Mouse (Mus musculus) gastrocnemius, postnatal 25 days (tissue): Measurements from ENCODE around the gene Nrp2. TPM values are rescaled to one million over a fixed set of nuclear protein-coding genes. Genes with fewer than 3 reads are reported as not detected.
A peak's percentile ranks its signal among the peaks of the same experiment; 100 is the strongest.

Experiments
- DNase-seq: peaks from one replicate; pipeline ENCODE4 v3.0.0; 2022
- total RNA-seq, 2 experiments: library from RNA; stranded (reverse); gene quantifications; 1 replicate in 1 of 2; 2 replicates in 1 of 2; pipeline ENCODE4 v1.2.3; 2021

Gene Nrp2
- total RNA-seq, 2 experiments from 2014 or later, result 4.5 to 6.0 TPM

DNA sequence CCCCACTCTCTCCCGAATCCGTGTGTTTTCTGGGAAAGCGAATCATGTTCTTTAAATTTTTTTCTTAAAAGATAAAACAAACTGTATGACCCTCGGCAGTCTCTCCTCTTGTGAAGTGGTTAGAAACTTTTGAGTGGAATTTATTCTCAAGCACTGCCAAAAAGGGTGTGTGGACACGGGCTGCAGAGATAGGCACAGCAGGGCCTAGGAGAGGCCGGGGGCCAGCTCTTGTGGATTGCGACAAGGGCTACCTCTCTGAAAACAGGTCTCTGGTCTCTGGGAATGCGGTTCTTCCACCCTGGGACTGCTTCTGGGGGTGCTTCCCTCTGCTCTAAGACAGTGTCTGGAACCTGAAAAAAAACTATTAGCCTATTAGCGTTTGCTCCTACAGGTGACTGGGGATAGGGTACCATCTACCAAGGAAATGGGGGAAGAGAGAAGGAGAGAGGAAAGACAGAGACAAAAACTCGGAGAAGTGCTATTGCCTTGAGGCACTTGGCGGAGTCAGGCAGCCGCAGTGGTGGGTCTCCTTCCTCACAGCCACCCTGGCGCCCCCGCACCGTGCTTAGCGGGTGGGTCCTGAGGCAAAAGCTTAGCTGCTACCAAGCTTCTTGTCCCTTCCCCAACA lies 1.9 kb downstream of the Nrp2 start:
- no peak for DNase-seq

DNA sequence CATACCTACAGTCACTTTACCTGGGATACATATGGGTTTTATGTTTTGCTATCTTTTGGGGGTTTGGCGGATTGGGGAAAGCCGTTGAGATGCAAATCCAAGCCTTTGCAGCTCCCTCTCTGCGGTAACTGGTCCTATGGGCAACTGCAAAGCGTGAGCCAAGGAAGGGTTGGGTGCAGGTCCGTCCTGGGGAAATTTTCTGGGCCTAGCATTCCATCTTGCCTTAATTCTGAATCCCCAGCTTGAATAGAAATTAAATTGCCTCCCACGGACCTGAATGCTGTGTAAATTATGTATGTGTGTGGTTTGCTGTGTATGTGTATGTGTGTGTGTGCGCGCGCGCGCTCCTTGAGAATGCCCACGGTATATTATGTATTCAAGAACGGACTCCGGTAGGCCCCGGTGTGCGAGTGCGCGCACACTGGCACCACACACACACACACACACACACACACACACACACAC lies 2.5 kb downstream of the Nrp2 start:
- DNase-seq, result no peak

DNA sequence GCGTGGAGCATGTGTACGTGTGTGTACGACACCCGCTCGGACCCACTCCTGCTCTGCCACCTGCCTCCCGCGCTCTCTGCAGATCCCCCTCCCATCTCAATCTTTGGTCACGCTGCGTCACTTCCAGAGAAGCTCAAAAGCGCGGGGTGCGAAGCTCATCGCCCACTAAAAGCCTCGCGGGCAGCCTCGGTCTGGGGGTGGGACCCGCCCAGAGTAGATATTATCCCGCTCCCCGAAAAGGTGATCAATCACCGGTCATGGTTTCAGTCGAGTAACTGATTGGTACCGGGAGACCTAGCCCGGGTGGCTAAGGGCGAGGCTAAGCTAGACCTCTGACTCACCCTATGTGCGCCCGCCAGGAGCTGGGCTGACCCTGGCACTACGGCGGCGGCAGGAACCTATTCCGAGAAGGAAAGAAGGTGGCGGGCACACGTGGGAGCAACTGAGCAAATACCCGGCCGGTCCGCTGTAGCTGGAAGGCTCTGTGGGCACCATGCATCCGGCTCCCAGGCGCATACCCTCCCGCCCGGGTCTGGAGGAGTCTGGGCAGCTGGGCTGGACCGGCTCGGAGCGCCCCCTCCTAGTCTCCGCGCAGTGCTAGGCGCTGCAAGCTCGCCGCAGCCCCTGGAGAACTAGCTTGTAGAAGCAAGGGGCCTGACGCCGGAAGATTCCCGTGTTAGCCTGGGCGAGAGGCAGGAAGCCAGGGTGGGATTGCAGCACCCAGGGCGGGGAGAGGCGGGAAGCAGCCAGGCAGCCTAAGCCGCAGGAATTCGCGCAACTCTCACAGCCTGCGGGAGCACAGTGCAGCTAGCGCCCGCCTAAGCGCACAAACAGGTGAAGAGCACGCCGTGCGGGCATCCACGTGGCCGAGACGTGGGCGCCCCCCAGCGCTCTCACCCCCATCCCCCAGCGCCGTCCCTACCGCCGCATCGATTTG lies 3.3 kb downstream of the Nrp2 start:
- peak; percentile 51 for DNase-seq

DNA sequence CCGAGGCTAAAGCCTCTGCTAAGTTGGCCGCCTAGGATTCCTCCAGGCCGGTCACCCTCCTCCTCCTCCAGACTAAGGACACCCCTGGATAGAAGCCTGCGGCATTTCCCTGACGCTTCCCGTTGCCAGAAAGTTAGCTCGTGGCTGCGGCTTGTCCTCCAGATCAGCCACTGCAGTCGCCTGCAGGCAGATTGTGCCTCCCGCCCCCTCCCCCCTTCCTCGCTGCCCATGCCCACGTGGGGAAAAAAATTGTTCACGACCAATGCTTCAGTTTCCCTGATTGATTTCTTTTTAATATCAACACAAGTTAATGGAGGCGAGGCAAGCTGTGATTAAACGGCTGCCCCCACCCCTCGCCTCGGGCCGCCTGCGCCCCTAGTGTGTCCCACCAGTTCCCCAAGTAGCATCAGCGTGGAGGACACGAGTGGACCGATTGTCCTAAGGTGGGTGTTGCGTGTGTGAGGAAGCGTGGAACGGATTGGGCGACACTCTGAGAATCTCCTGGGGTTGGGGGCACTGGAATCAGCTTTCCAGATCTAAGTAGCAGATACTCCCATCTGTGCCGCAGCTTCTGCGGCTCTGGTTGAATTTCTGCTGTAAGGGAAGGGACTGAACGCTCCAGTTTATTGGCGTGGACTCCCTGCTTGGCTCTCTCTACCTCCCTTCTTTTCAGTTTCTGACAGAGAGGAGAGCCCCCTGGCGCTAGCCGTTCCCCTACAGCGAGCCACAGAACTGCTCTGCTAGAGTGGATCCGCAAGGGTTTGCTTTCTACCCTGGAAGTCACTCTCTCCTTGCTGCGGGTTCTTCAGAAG lies 4.2 kb downstream of the Nrp2 start:
- peak; percentile 41 for DNase-seq

DNA sequence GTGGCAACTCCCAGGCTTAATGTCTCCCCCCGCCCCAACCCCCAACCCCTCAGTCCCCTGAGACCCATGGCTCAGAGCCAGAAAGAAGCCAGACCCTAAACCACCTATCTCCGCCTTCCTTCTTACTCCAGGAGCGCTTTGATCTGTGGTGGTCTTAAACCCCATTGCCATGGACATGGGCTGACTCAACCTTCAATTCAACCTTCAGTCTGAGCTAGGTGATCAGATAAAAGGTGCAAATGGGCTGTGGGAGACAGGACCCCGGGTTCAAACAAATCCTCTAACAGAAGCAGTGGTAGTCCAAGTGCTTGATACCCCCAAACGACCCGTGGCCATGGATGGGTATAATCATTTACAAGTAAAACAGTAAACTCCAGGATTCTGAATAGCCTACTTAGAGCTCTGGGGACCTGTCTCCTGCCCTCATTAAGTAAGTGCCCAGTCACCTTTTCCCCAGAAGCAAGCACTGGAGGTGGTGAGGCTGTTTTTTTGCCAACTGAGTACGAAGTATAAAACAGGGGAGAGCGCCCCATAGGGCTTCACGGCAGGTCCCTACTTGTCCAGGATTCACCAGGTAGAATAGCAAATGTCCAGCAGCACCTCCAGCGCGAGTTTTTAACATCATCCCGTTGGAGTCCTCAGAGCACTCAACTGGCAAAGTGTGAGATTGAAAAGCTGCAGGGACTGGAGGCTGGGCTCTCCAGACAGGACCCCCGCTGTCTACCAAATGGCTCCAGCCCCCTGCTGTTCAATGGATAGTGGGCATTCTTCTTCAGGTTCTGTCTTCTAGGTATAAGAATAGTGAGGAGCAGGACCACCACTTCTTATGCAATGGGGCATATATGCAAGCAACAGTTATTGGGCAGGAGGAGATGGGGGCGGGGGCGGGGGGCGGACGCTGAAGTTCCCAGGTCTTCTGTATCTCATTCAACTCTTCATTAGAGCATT lies 5.1 kb downstream of the Nrp2 start:
- no peak for DNase-seq

DNA sequence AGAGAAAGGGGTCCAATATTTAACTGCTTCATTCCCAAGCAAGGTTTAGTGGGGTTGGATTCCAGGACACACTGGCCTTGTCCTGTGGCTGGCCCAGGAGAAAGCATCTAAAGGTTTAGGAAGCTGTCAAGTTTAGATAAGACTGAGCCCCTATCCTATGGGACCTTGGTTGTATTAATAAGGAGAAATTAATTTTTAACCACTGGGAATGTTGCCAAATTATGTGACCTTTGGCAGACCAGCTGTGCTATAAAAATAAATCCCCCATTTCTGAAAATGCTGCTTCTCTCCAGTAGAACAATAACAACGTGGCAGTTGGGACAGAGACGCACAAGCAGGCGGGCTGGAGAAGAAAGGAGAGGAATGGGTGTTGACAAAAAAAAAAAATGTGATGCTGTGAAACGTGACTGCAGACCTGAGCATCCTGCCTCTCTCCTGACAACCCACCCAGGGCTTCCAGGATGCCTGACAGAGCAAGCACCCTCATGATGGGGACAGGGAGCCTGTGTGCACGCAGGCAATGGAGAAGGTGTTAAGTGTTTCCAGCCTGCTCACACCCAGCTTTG lies 6.8 kb downstream of the Nrp2 start:
- no peak for DNase-seq

DNA sequence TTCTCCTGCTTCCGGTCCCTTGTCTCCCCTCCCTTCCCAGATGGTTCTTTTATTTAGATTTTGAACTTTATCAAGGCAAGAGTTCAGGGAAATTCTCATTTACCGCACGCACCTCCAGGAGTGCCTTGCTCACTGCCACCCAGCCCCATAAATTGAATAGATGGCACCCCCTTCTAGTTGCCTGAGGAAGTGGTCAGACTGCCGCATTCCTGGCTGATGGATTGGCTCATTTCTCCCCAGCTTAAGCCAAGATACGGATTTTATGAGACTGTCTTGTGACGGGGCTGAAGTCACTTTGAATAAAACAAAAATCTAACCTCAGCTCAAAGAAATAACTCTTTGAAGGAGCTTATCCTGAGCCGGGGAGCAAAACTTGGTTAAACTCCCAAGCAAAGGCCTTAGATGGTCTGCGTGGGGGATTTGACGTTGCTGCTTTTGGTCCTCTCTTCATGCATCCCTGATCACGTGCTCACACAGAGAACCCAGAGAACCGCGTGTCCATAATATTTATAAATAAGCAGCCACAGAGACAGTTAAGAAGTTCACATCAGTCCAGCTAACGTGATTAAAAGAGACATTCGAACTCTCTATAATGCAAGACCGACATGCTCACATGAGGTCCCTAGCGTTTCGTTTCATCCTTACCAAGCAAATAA lies 10.1 kb downstream of the Nrp2 start:
- DNase-seq, result no peak

DNA sequence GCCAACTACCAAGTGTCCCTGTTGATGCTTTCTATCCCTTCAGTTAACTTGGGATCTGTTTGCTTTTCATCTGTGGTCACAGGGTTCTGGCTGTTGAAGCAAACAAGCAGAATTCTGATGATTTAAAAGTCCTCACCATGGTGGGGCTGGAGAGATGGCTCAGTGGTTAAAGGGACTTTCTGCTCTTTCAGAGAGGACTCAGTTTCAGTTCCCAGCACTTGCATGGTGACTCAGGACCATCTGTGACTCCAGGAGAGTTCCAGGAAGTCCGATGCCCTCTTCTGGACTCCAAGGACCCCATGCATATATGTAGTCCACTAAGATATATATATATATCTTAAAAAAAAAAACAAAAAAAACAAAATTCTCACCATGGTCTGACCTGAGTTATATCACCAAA lies 11.9 kb downstream of the Nrp2 start:
- no peak for DNase-seq

DNA sequence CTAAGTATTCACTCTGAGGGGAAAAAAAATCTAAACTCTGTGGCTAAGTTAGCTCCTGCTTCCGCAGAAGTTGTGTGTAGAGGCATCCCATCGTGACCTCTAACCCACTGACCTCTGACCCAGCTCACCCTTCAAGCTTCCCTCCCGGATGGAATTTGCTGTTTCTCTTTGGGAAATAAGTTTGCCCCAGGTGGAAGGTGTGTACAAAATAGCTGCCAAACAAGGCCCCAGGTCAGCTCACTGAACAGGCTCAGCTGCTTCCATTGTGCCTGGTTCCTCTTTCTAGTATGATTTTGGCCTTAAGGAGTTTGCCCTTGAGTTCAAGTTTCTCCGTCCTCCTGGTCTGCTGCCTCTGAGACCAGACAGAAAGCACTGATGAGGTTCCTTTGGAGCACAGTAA lies 12.6 kb downstream of the Nrp2 start:
- no peak for DNase-seq

DNA sequence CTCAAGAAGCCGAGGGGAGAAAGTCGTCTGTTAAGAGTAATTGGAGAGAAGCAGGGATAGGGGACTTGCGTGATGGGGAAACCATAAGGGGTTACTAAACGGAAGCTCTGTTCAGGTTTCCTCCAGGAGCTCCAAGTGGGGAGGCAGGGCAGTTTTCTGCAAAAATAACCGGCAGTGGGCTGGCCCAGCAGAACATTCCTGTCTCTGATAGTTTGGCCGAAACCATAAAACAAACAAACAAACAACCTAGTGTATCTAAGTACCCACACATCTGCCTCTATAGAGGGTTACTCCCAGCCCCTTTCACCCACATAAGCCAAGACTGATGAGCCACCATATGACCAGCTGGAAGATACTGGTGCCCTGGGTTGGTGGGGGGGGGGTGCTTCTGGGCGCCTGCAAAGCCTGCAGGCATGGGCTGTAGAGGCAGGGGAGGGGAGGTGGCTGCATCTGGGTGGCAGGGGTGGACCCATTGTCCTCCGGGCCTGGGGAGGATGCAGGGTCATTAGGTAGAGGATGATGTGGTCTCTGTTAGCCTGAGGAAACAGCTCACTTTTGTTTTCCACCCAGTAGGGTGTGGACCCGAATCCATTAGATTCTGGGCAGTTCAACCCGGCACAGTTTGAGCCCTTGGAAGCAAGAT lies 13.9 kb downstream of the Nrp2 start:
- no peak for DNase-seq

DNA sequence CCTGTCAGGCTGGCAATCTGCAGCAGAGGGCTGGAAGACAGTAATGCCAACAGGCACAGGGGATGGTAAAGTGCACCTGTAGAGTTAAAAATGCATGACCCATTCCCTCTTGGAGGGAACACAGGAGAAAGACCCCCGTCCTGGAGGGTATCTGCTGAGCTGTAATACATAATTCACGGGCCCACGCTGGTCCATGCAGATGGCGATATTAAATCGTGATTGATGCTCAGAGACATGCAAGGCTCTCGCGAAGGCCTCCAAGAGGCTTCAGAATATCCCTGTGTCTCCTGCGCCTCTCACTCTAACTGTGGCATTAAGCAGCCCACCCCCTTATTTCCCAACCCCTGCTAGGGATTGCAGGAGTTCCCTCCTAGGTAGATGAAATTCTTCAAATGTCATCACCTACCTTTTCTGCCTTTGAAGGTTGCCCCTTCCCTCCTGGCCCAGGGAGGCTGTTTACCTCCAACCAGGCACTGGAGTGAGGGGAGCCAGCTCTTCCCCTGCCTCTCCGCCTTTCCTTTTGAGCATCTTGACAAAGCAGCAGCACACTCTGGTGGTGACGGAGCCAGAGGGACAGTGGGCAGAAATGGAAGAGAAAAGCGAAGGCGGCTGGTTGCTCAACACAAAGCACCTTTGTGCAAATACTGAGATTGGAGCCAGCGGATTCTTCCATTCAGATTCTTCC lies 14.6 kb downstream of the Nrp2 start:
- no peak for DNase-seq

DNA sequence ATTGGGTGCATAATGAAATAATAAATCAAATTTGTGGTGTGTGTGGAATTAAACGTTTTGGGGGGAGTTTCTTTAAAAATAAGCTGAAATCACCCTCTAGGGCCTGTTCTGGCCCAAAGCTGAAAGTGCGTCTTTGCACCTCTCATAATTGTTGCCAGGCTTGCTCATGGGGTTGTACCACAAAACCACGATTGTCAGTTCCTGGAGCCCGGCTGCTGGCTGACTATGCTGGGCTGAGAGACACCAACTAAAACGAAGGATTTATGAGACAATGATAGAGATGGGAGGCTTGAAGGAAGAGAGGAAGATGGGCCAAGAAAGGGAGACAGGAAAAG lies 15.1 kb downstream of the Nrp2 start:
- DNase-seq, result no peak

DNA sequence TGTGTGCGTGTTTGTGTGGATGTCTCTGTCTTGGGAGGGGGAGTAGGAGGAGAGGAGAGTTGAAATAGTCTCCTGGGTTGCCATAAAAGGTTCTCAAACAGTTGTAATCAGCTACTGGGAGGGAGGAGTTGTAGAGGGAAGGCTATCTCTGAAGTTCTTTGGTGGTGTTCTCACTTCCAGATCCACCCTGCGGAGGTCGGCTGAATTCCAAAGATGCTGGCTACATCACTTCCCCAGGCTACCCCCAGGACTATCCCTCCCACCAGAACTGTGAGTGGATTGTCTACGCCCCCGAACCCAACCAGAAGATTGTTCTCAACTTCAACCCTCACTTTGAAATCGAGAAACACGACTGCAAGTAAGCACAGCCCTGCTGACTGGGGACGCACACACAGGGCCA lies 15.7 kb downstream of the Nrp2 start:
- no peak for DNase-seq

DNA sequence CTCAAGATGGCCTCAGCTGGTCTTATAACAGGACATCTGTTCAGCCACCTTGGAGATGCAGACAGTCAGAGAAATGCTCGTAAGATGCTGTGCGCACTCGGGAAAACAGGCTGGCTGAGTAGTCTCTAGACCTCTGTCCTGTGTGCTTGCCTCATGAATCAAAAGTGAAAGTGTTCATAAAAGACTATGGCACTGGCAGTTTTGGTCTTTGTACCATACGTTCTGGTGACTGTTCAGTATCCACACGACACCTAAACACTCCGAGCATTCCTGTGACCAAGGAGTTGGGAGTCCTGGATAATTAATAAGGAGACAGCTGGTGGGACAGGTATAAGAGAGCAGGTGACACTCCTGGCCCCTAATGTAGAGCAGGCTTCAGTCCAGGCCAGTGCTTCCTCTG lies 16.7 kb downstream of the Nrp2 start:
- DNase-seq, result no peak

DNA sequence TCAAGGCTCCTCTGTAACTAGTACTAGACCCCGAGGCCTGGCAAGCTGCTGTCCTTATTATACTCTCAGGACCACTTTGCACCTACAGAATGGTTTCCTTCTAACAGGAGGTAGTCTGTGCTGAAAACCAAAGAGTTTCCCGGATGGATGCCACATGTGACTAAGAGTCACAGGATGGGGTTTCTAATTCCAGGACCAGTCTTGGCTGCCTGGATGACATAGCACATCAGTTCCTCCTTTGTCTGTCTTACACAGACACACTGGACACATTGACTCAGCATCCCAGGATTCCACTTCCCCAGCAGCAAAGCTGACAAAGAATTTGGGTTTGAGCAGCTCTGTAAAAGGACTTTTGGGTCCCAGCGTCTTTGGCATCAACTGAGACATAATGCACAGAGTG lies 17.1 kb downstream of the Nrp2 start:
- no peak for DNase-seq

DNA sequence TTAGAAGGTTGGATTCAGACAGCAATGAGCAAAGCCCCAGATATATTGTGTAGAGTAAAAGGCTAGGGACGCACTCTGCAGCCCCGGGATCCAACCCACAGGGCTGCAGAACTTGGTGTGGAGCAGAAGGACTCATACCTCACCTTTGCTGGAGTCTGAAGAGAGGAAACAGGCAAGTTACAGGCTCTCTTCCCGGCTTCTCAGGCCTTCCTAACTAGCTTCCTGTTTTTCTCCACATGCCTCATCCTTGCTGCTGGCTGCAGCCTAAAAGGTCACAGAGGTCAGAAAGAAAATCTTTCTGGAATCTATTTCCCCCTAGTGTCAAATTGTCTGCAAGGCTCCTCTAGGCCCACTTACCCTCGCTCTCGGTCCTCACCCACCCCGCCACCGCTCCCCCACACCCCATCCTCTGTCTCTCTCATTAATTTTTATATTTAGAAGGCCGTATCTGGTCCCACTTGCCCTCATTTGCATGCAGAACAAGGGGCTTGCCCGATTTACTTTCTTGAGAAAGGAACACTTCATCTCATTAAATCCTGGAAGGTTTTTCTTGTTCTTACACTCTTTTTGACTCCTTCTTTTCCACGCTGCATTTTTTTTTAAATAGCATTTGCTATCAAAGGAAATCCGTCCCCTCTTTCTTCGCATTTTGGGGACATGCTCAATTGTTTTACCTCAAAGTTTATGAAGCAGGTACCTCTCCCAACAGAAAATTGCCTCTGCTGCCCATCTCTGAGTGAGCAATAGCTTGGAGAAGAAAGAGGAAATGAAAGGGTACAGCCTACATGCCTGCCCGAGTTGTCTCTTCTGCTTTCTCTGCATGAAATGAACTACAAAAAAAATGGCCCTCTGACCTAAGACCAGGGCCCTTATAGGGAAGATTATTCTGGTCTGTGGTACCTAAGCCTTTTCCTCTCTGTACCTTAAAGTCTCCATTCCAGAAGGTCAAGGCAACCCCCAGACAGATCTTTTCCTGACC lies 17.9 kb downstream of the Nrp2 start:
- DNase-seq, result no peak

DNA sequence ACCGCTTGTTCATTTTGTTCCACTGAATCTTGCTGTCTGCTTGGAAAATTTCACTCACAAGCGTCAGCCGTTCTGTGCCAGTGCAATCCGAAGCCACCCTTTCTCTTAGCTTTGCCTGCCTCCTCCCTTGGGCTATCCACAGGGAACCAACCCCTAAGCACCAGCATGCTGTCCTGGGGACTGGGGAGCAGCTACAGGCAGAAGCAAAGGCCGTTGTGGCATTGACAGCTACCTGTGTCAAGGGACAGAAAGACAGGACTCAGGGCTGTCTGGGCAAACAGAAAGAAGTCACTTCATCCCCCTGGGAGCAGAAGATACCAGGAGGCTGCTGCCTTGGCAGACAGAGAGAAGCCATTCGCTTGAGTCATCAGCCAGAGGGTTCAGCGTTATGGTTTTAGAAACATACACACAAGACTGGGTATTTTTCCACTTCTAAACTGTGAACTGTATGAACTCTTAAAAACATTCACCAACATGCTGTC lies 18.7 kb downstream of the Nrp2 start:
- no peak for DNase-seq

DNA sequence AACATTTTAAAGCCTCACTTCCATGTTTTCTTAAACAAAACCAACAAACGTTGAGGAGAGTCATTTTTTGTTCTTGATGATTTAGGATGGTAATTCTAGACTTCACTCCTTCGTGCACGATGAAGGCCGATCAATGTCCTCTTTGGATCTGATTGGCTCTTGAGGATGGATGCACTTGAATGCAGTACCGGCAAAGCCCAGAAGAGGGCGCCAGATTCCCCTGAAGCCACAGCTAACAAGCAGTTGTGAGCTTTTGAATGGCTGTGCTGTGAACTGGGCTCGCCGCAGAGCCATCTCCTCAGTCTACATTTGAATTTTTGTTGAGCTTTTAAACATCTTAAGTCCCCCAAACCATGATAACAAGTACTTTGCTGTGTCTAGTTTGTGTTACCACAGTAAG lies 19.4 kb downstream of the Nrp2 start:
- no peak for DNase-seq
